Mouse (Mus musculus) urinary bladder, postnatal 4 days (tissue): ENCODE measurements around the gene Selenof.

ENCODE experiments used
- DNase-seq, 2 experiments: peaks; one replicate each; pipeline ENCODE4 v3.0.0; 2021 to 2022; ENCODE audit warnings: low spot score in 2 of 2

Selenof gene

DNA sequence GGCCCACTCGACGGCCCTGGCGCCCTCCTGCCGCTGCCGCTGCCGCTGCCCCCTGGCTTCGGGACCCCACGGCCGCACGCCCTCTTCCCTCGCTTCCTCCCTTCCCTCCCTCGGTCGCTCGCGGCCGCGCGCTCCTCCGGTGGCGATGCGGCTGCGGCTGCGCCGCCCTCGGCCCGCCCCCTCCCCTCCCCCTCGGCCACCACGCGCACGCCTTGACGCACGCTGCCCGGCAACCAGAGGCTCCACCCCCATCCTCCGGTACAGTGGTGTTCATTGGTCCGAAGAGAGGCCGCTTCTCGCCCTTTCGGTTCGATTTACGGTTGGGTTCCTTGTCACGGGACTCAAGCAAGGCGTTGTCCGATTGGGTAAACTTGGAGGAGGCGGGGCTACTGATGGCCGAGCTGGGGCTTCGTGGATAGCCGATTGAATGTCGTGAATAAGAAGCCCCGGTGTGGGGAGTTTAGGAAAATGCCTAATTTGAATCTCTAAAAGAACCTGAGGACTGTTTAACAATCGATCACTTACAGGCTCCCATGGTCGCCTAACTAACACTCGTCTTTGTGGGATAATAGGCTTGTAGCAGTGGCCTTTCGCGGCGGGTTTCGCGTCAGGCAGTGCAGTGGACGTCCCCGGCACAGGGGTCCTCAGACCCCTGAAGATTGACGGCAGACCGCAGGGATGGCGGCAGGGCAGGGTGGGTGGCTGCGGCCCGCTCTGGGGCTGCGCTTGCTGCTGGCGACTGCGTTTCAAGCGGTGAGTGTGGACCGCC lies at the start of gene Selenof, which contains the start of gene Hs2st1:
TSS of gene Selenof (plus strand) at position 258 of the 769 bp plus-strand sequence.
TSS of gene Hs2st1 (minus strand) at position 135 of the 769 bp plus-strand sequence.
- DNase-seq: peak; percentile 96

DNA sequence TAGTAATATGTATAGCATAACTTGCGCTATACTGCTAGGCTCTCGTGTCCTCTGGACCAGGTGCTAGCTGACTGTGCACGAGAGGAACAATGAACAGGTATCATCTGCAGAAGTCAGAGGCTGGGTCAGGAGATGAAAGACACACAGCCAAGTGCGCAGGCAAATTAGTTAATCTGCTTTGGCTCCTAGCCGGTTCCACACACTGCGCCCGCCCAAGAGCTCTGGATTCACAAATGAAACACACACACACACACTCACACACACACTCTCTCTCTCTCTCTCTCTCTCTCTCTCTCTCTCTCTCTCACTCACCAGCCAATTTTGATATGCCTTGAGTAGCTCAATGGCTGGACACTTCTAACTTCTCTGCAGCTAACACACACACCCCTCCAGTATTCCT lies 42.2 kb upstream of the Selenof start:
- DNase-seq: no peak

DNA sequence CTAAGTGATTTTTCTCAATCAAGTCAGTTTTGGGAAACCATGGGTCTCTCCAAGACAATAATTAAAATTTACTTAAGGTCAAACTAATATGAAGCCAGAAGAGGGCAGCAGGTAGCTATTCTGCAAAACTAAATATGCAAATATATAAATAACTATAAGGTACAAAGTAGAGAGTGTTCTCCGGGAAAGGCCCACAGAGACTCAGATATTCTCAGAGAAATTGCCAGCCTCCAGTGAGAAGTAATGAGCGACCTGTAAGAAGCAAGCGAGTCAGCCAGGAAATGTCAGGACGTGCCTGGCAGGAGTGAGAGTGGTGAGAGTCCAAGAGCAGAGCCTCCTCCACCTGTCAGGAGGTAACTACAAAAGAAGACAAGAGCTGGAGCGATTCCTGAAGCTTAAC lies 39.1 kb upstream of the Selenof start:
- DNase-seq: no peak

DNA sequence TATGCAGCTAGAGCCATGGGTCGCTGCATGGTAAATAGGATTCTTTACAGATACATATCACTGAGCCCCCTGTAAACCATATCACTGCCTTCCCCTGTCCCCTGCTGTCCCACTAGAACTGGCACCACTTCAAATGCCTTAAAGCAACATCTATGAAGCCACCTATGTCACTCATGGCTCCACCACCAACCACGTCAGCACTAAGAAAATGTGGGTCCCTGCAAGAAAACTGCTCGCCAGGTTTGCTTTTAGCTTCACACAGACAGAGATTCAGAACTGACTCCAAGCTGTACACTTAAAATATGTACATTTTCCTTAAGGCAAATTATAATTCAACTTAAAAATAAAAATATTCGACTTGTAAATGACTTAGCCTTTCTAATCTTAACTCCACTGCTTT lies 35.0 kb upstream of the Selenof start:
- DNase-seq: no peak

DNA sequence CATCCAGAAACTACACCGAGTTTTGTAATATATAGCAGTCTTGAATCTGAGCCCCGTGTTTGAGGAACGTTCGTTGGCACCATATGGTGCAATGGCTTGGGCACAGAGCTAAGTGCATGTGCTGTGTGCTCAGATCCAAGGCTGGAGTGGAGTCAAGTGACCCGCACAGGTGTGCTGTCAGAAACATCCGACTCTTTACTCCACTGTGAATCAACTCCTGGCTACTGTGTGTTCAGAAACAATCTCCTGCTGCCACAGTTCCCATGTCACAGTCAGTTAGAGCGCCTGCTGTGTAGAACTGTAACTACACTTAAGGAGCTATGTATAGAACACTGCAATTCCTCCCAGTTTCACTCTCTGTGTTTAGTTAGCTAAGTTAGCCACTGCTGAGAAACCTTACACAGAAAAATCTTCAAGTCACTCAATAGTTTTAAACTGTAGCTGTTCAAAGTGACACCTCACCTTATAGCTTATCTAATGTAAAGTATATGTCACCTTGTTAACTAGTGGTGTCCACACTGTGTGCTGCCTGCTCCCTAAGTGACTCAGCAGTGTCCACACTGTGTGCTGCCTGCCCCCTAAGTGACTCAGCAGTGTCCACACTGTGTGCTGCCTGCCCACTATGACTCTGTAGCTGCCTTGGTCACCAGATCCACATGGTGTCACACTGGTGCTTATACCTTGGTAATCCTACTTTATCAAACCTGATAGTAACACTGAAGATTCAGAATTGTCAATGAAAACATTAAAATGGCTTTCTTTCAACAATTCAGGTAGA lies 32.8 kb upstream of the Selenof start:
- DNase-seq: no peak

DNA sequence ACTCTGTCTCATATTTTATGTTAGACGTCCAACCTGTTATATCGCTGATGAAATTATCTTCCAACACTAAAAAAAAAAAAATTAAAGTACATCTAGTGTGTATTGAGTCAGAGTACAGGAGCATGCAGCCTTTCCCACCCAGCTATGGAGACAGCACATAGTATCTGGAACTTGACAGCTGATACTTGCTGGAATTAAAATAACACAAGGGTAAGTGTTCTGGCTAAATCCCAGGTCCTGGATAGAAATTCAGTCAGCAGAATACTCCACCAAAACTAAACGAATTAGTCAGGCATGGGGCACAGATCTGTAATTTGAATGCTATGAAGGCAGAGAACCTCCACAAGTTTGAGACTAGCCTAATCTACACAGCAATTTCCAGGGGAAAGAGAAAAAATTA lies 31.1 kb upstream of the Selenof start:
- no peak for DNase-seq

DNA sequence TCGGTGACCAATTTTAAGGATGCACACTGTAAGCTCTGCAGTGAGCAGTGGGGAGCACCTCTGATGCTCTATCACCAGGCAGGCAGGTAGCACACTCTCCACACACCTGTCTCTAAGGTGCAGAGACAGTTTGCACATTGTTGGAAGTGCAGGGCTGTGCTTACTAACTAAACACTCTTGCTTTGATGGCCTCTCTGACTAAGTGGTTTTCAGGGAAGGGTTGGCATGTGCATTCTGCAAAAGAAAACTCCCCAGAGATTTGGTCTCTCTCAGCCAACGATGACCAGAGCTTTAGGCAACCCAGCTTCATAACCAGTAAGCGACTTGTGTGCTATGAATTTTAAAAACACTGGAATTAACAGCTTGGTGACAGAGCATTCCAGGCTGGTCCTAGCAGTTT lies 29.3 kb upstream of the Selenof start:
- no peak for DNase-seq

DNA sequence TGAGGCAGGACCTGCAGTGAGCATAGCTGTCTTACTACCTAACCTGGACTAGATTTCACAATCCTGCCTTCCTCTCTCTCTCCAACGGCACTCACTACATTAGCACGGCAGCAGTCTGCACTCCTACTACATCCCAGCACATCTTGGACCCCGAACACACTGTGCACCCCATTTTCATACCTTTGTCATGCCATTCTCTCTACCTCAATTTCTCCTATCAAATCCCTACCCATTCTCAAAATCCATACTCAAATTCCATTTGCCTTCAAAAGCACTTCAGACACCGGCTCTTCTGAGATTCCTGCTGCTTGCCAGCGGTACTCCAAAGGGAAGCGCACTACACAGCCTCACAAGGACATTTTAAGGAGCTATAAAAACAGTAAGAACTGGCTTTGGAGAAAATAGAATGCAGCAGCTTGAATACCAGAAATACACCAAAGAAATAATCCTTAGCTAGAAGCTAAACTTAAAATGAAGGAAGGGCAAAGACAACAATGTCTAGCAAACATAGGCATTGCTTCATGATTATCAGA lies 28.1 kb upstream of the Selenof start:
- DNase-seq: no peak

DNA sequence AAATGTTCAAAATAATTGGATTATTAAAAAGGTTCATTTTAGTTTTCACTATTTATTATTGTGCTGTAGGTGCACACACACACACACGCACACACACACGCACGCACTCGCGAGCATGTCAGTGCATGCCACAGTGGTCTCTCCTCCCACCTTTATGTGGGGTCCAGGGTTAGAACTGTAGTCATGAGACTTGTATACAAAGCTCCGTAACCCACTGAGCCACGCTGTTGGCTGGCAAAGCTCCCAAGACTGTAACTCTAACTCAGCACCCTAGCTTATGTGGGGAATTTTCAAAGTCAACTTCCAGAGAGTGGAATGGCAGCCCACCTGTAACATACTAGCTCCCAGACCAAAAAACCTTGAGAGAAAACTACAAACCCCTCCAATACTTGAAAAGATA lies 25.0 kb upstream of the Selenof start:
- no peak for DNase-seq

DNA sequence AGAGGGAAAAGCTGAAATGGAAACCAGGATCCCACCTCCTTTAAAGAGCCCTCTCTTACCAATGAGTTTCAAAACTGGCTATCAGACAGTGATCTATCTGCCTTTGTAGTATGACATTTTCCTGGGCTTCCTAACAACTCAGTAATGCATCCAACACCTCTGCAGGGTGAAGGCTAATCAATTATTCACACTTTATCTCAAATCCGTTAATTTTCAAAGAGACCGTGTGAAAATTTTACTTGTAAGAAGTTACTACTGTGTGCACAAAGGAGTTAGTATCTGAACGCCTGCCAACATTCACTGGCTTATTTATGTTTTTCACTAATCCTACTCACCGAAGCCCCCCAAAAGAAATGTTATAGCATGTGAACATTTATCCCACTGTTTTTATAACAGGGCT lies 24.3 kb upstream of the Selenof start:
- DNase-seq: no peak

DNA sequence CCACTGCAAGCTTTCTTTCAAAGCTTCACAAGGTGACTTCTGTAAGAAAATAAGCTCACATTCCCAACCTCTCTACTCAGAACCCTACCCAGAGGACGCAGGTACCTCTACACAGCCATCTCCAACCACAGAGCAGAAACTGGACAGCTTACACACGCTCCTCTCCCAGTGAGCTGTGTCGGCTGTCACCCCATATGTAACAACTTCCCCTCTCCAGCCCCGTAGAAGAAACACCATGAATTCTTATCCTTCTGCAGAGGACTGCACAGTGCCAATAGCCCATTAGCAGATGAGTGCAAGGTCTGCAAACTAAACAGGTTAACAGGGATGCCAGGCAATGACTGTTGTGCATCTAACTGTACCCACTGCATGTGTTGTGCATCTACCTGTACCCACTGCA lies 23.6 kb upstream of the Selenof start:
- no peak for DNase-seq

DNA sequence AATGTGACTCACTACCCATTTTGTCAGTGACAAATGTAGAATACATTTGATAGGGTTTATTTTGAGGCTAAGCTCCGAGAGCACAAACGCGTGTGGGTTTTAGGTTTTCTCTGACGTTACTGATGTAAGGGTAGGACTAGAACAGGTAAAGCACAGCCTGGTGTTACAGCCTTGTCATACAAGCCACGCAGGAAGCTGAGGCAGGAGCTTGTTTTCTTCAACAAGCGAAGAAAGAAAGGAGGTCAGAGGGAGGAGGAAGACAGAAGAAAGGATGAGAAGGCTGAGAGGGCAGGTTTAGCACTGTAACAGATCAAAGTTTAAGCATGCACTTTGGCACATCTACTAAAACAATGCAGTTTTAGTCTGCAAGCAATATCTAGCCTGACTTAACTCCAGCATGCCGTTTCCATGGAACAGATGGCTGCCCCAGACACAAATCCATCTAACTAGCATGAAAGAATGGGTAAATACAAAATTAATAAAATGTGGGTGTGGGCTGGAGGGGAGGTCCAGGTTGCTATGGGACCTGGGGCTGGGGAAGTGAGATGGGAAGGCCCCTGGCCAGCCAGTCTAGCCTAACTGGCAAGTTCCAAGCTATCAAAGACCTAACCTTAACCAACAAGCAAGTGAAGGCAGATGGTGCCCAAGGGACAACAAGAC lies 21.8 kb upstream of the Selenof start:
- no peak for DNase-seq

DNA sequence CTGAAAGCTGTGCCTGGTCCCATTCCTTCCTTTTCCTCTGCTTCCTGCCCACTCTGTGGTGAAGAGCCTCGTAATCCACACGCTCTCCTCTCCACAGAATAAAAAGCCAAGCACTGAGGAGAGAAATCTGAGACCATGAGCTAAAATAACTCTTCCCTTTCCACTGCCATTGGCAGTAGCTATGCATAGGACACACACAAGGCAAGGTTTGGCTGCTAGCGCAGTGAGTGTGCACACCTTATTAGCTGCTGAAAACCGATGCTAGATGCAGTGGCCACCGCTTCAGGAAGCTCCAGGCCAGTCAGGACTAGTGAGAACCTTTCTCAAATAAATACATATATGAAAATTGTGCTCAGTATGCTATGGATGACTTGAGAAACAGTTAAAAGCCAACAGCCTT lies 20.1 kb upstream of the Selenof start:
- no peak for DNase-seq

DNA sequence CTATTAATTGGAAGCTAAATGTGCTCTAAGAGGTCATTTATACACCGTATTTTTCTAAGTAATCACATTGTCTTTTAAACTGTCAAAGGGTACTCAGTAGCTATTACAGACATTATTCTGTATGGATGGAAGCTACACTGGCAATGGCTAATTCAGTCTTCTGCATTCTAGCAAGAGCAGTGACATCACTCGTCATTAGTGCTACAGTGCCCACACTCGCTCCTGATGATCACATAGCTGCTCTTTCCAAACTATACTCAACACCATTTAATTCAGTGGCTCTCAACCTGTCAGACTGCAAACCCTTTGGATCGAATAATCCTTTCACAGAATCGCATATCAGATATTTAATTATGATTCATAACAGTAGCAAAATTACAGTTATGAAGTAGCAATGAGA lies 19.4 kb upstream of the Selenof start:
- no peak for DNase-seq

DNA sequence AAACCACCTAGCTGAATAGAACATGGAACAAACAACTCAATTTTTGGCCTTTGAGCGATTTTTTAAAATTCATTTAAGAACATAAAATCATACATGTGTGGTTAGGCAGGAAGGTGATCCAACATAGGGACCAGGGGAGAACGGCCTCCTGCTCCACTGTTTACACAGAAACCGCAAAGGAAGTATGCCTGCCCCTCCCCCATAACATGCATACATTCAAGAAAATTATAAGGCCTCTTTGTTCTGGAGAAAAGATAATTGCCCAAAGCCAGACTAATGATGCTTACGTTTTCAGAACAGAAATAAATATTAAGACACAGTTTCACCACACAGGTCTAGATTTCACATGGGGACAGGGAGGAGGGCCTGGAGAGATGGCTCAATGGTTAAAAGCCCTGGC lies 18.7 kb upstream of the Selenof start:
- DNase-seq: no peak

DNA sequence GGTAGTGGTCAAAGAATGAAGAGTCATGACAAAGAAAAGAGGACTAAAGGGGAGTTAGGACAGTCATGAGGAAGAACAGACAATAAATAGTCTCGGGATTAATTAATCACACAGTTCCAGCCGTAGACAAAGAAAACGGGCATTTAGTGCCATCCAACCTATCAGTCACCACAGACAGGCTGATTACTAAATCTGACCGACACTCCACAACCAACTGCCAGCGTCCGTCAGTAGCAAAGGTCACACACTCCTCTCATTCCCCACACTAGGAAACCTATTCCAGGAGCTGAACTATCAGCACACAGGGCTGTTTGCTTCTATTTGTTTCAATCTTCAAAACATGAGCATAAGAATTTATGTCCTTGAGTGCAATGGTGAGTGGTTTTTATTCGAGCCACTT lies 16.2 kb upstream of the Selenof start:
- no peak for DNase-seq

DNA sequence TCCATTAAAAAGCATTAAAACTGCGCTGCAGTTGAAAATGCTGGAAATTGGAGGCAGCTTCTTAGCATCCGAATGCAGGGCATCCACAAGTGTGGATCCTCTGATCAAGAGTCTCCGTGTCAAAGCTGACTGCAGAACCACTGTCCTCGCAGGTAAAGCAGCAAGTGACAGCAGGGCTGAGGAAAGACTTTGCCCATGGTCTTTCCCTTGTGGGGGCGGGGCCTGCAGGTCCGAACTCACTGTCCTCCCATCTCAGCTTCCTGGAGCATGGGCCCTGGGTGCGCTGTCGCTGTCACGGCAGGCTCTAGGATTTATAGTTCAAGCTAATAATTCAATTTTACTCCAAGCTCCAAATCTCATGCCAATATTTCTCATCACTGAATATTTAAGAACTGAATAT lies 15.6 kb upstream of the Selenof start:
- no peak for DNase-seq

DNA sequence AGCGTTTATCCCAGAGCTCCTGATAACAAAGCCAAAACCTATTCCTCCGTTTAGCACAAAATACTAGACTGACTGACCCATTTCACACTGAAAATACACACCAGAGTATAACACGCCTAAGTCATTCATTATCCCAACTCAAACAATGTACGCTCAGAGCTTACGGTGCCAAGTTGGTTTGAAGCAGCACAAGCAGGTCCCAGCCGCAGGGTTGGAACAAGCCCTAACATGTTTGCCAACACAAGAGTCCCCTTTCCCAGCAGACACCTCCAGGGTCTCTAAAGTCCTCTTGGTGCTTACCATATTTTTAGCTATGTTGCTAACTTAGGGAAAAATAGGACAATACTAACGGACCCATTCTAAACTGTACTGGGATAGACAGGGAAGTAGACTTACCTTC lies 15.0 kb upstream of the Selenof start:
- no peak for DNase-seq

DNA sequence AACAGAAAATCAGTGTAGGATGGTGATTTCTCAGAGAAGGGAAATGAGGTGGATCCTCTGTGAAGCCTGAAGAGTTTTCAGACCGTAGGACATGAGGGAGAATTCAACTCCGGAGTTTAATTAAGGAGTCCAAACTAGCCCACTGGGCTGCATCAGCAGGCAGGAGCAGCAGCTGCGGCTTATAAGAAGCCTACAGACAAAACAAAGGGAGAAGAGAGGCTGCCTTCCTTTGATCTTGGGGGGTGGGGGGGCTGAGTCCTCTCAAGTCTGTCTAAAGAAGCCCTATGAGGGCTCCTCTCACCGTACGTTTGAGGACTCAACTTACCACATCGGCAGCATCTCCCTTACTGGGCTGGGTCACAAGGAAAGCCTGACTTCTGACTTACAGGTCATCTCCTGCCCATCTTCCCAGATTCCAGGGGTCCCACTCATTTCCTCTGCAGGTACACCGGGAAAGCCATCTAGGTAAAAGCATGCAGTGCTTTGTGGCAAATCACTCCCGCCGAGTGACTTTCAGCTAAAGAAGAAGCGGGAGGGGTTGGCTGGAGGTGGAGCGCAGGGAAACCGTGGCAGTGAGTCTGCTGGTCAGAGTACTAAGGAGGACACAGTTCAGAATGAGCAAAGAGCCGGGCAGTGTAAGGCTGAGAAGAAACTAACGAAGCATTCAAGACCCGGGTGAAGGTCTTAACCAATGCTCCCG lies 13.3 kb upstream of the Selenof start:
- no peak for DNase-seq

DNA sequence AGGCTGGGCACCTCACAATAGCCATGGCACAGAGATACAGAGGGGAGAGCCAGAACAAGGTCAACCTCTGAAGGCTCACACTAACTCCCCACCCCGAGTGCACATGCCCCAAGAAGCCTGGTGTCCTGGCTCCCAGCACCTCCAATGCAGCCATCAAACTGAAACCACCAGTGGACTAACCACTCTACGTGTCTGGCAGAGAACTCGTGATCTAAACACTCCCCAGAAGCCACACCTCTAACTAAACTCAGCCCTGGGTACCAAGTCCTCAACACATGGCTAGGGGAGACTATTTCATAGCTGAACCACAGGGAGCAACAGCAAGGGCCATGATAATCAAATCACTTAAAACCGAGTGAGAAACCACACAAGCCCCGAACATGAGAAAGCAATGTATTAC lies 11.8 kb upstream of the Selenof start:
- DNase-seq: no peak

DNA sequence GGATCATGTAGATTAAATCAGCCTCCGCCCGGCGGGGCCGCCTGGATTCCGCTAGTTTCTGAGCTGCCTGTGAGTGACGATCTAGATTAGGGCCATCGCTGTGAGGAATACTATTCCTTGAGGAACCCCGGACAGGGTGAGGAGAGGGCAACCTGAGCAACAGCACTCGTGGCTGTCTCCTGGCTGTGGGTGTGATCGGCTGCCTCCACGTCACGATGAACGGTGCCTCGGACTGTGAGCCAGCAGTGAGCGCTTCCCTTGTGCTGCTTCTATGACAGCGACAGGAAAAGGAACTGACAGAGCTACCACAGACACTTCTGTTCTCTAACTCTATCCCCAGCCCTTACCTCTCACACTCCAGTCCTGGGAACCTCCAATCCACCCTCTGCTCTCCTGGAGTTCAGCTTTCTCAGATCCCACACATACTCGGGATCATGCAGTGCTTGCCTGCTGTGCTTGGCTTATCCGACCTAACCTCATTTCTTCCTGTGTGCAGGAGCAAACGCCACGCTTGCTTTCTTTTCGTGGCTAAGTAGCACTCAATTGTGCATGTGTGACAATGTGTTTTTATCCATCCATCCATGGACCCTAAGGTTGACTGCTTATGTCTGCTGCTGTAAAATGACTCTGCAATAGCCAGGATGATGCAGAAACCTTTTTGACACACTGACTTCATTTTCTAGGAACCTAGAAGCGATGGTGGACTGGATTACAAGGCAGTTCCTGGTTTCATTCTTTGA lies 8.4 kb upstream of the Selenof start:
- DNase-seq: no peak
